ENCODE assay signal across 1 mouse cellular context in the genomic region with DNA sequence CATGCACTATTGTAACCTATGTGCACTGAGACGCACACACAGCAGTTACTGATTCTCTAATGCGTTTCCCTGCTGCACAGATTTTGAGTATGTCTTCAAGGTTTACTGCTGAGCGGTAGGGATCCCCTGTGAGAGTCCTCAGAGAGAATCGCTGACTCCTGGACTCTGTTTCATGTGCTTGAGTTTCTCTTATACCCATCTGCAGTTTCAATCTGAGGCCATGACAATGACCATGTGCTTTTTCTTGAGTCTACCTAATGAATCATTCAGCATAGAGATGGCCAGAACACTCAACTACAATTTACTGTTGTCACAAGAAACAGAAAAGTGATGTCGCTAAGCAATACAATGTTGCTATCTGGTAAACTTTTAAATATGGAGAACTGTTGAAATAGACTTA.
TF ChIP-seq lines count a peak whose summit lies in the region.

No protein-coding gene starts in this region.

TF ChIP-seq in myocyte, 11 proteins besides CTCF, POLR2A, EP300 and RAD21 (continued from another document):
- TF ChIP-seq TCF3 (IDR thresholded peaks at IDR 0.05; ENCODE audit: insufficient read length, low read depth): no peak
TF ChIP-seq in myocyte: peak in this region for 0.
